Mouse (Mus musculus): ENCODE results near the gene Id3.

DNA sequence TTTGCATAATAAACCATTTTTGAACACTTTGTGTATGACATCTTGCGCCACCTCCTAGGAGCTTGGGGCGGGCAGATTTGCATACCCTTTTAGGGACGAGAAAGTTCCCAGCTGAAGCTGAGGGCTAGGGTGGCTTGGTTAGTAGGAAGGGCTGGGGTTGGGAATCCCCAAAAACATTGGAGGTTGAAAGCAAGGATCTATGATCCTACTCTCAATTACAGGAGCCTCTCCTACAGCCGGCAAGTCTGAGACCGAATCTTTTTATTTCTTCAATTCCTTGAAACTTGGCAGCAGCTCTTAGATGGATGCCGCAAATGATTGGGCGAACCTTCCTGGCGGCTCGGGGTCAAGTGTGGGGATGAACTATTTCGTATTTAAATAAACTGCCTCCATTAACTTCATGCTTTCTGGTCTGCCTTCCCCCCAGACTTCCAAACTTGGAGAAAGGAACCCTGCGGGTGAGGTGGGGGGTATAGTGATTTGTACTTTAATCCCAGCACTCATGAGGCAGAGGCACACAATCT lies 2.1 kb downstream of the Id3 start:
- TF ChIP-seq CTCF (IDR thresholded peaks at IDR 0.05; ENCODE audit: low read depth, low read length), result no peak
- TF ChIP-seq EP300 (IDR thresholded peaks at IDR 0.05; ENCODE audit: insufficient read depth, low read depth, low read length), result no peak

All from ES-Bruce4 (cell line).